Mouse (Mus musculus) gastrocnemius, postnatal 14 days (tissue): Measurements from ENCODE around the gene Gm8439. TPM values are rescaled to one million over a fixed set of nuclear protein-coding genes. Genes with fewer than 3 reads are reported as not detected.

ENCODE experiments used
- total RNA-seq, 2 experiments: library from RNA; stranded (reverse); gene quantifications; 2 replicates each; pipeline ENCODE4 v1.2.3; 2021

The Gm8439 gene
- total RNA-seq, 2 experiments from 2014 or later, result not detected

Other genes starting within 250 kb of the Gm8439 start
- 10 to 100 TPM; 32.2 to 32.5 TPM for gene Scmh1, start 183.5 kb upstream of the Gm8439 start, total RNA-seq
- not detected for gene Slfnl1, start 56.5 kb upstream of the Gm8439 start, total RNA-seq
- 10 to 100 TPM; 13.4 to 20.4 TPM for gene Ctps, start 18.5 kb upstream of the Gm8439 start, total RNA-seq
- gene Cited4, start 77.8 kb downstream of the Gm8439 start, total RNA-seq, result 10 to 100 TPM; 38.6 to 69.1 TPM
- gene Kcnq4, start 159.9 kb downstream of the Gm8439 start, total RNA-seq, result 10 to 100 TPM; 15.7 to 18.5 TPM
- gene Nfyc, start 242.8 kb downstream of the Gm8439 start, total RNA-seq, result 10 to 100 TPM; 43.7 to 44.3 TPM